Mouse (Mus musculus): ENCODE measurements around the gene Pcna.
"Not testable (repeated sequence)": the region's sequence is repeated elsewhere in the genome, so short reads cannot be mapped to it uniquely, and the experiment has no call there.

The Pcna gene

DNA sequence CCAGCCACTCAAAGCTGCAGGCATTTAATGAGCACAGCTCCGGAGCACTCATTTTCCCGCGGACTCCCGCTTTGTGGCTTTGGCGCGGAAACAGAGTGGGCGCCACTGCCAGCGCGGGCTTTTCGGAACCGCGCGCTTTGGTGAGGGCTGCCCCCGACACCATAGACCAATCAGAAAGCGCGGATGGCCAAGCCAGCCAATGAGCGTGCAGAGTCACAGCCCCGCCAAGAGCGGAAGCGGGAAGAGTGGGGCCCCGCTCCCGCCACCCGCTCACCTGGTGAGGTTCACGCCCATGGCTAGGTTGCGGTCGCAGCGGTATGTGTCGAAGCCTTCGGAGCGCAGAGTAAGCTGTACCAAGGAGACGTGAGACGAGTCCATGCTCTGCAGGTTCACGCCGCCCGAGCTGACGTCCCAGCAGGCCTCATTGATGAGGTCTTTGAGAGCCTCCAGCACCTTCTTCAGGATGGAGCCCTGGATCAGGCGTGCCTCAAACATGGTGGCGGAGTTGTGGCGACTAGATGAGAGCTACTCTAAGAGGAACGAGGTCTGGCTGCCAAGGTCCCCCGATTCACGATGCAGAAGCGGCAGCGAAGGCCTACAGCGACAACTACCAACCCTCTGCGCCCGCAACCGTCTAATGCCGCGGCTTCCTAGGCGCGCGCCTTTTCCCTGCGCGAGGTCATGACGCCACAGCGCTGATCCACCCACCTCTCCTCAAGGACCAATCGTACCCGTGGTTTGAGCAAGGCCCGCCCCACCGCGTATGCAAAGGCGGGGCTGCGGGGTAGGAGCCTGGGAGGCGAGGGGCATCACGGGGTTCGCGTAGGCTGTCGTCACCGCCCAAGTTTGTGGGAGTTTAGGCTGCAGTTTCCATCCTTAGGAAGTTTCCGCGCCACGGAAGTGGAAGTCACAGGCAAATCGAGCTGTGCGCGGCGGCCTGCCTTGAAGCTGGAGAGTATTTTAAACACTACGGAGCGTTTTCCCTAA, at the start of gene Pcna:
Pcna (minus strand) TSS at position 773 of the 987 bp plus-strand sequence.
- peak; percentile 91 for DNase-seq (ENCODE audit: low read depth, low spot score)

DNA sequence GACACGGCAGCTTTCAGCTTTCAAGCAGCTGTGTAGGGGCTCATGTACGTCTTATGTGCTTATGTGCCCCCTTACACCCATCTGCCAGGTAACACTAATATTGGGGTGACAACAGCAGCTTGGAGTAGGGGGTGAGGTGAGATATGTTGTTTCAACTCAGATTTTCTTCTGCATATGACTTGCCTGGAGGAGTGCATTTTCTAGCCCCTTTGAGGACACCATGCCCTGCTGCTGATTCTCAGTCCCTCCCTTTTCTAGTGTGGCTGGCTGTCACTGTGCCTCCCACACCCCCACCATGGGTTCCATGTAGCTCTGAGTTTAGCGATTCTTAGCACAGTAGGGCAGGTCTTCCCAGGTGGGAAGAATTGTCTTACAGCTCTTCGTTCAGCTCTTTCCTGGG, 48.3 kb upstream of the Pcna start:
- DNase-seq (ENCODE audit: low read depth, low spot score), result no peak

DNA sequence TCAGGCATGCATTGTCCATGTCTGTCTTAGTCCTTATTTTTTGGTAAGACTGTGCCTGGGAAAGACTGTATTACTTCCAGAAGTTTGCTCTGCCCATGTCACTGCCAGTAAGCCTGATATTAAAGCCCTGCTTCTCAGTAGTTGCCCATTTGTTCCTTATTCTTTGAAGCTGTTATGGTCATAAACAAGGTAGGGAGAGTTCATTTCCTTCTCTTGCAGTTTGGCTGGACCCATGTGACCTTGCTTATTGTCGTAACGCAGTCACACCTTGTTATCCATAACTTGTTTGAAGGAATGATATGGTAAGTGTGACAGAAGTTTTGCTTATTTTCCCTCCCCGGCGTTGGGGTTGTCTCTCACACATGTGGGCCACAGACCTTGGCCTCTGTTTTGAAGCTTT, 45.1 kb upstream of the Pcna start:
- DNase-seq (ENCODE audit: low read depth, low spot score), result no peak

DNA sequence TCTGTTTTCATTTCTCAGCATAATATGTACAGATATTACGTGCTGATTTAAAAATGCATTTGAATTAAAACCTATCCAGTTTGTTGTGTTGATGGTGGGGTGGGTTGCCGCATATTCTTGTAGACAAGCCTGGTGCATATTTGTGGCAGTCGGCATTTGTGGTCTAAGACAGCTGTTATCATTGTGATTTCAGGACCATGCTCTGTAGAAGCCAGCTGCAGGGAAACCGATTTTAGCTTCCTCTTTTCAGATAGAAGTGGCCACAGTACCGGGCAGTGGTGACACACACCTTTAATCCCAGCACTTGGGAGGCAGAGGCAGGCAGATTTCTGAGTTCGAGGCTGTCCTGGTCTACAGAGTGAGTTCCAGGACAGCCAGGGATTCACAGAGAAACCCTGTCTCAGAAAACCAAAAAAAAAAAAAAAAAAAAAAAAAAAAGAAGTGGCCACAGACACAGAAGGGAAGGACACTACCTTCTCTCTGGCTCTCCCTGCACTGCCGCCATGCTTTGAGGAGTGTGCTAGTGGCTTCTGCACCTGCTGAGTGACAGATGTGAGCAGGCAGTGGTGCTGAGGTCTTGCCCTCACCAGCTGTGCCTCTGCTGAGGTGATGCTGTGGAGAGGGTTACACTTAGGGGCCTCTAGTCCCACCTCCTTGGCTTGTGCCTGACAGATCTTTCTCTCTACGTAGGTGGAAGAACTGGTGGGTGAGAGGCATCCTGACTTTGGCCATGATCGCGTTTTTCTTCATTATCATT, 40.8 kb upstream of the Pcna start:
- DNase-seq (ENCODE audit: low read depth, low spot score), result no peak

DNA sequence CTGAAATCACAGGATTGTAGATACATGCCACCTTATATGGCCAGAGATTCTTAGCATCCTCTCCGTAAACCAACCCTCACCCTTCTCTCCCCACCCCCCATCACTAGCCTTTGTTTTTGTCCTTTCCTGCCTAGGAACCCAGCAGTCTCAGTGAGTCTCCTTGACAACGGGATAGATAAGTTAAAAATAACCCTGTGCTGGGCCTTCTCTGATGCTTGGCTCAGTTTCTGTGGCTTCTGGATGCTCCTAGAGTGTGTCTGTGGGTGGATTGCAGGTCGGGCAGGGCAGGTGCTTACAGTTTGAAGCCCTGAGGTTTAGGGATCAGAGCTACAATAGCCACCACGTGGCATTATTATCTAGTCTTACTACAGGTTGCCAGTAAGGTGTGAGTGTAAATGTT, 39.0 kb upstream of the Pcna start:
- DNase-seq (ENCODE audit: low read depth, low spot score), result no peak

DNA sequence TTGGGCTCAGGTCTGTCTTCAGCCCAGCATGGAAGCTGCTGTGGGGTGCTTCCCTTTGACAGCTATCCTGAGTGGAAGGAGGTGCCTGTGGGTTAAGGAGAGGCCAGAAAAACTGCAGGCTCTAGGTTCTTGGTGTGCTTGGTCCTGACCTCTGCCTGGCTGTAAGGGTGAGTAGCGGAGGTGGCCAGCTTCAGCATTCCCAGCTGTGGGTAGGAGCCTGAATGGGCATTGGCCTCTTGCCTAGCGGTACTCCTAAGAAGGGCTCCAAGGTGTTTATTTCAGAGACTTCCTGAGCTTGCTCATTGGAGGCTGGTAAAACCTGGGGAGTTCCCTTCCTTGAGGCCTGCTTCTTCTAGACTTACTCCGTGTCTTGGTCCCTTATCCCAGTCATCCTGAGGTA, 38.2 kb upstream of the Pcna start:
- DNase-seq (ENCODE audit: low read depth, low spot score), result no peak

DNA sequence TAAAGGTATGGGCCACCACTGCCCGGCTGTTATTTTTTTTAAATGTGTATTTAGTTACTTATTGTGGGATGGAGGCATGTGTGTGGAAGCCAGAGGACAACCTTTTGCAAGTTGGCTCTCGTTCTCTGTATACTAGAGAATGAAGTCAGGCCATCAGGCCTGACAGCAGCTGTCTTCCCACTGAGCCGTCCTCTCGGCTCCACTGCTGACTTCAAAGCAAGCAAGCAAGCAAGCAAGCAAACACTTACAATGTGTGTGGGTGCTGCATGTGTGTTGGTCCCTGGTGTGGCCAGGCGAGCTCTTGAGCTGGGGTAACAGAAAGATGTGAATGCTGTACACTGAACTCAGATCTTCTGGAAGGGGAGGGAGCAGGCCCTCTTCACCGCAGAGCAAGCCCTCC, 37.7 kb upstream of the Pcna start:
- no peak for DNase-seq (ENCODE audit: low read depth, low spot score)

DNA sequence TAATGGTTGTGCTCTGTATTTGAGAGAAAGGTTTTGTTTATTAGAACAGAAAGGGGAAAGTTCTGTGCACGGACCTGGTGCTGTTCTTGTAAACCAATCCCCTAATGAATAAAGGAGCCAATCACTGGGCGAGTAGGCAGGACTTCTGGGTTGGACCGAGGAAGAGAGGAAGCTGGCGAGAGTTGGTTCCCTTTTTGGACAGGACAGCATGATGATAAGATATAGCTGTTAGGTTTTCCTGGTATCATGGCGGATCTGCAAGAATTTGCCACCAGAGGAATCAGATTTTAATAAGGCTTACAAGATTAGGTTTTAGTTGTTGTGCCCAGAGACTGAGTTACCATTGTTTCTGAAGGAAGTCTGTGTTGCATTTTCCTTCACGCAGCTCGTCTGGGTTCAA, 36.1 kb upstream of the Pcna start:
- DNase-seq (ENCODE audit: low read depth, low spot score), result not testable (repeated sequence)

DNA sequence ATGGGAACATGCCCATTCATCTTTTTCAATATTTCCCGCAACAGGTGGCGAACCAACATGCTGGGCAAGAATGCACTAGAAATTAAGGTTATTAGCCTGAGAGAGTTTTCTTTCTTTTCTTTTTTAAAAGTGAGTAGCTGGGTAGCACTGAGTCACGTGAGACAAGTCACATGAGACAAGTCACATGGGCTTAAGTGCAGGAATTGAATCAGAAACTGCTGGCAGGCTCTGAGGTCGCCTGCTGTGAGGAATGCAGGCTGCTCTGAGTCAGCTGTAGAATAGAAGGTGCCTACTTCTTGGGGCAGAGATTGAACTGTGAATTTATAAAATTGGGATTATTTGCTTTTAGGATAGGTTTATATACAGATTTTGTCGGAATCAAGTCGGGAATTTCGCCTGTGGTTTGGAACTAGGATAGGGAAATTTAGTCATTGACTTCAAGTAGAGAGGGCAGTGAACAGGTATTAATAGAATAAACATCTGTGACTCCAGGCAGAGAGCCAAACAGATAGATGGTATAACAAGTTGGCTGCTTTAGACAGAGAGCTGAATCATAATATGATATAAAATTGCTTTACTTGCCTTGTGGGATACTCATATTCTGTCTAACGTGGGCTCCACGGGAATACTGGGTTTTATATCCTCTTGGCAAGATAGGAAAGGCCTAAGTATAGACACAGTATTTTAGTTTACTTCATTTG, 33.4 kb upstream of the Pcna start:
- no peak for DNase-seq (ENCODE audit: low read depth, low spot score)

DNA sequence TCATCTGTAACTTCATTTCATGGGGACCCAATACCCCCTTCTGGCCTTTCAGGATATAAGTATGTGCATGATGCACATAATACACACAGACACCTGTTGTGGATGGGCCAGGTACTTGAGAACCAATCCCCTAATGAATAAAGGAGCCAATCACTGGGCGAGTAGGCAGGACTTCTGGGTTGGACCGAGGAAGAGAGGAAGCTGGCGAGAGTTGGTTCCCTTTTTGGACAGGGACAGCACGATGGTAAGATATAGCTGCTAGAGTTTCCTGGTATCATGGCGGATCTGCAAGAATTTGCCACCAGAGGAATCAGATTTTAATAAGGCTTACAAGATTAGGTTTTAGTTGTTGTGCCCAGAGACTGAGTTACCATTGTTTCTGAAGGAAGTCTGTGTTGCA, 32.6 kb upstream of the Pcna start:
- DNase-seq (ENCODE audit: low read depth, low spot score), result not testable (repeated sequence)

DNA sequence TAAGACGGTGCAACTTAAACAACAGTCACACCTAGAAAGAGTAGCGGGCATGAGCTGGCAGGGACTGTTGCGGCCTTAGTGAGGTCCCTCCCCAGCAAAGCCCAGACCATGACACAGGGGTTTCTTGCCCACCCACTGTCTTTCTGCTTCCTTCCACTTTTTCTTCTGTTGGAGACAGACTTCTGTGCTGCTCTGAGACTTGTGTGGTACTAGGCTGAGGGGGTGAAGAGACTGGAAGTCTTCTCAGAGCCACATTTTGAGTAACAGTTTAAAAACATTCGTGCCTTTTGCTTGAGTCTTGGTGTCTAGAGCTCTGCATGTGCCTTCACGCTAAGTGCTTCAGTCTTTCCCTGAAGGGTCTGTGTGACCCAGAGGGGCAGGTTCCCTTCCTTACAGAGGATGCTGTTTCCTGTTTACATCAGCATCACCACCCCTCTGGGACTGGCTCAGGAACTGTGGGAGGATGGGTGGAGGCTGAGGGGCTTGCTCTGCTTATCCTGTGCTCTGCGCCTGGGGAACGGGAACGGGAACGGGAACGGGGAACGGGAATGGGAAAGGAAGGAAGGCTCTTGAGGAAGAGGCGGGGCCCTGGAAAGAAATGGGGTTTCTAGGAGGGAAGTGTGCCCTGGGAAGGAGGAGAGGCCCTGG, 31.5 kb upstream of the Pcna start:
- DNase-seq (ENCODE audit: low read depth, low spot score), result no peak

DNA sequence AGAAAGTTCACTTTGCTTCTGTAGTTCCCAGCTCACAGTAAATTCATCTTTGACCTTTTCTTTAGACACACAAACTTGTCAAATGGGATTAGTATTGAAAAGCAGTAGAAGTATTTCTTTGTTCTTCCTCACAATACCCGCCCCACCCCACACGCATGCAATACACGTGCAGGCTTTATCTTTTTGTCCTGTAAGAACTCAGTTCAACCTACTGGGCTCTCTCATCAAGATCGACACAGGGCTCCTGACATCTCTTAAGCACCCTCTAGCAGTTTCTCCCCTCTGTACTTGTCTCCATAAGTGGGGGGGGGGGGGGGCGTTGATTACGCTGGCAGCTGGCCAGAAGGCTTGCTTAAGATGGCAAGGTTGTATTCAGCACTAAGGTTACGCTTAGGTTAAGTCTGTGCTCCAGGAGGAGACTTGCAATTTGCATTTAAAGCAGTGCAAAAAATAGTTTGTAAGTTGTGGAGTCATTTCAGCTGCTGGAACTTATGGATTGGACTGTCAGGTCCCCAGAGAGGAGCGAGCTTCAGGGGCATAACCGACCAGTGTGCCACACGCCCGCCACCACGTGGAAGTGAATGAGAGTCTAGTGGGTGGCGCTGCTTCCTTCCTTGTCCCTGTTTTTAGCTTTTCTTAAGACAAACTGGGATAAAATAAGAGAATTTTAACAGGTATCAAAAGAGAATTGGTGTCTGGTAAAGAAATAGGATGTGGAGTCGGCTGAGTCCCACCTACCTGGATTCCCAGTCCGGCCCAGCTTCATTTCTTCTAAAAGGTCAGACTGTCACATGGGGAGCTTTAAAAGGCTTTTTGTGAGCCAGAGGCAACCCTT, 30.3 kb upstream of the Pcna start:
- DNase-seq (ENCODE audit: low read depth, low spot score), result no peak

DNA sequence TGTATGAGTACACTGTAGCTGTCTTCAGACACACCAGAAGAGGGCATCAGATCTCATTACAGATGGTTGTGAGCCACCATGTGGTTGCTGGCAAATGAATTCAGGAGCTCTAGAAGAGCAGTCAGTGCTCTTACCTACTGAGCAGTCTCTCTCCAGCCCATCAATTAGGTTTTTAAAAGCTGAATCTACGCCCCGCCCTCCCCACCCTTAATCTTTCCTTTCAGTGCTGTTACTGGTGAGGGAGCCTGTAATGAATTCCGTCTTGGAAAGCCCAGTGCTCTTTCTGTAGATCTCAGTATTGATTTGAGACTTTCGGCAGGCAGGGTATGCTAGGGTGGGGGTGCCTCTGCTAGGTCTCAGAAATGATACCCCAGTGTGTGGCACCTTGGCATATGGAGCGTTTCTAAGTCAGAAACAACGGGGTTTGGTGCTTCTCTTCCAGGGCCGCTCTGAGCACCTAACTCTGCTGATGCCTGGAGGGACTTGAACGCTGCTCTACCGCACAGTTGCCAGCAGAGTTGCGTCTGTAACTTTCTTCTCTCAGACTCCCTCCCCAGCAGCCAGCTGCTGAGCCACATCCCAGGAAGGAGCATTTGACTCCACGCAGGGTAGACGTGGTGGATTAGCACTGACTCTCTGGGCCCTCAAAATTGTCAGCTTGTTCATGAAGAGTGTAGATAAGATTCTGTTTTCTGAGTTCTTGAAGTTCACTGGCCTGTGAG, 29.5 kb upstream of the Pcna start:
- DNase-seq (ENCODE audit: low read depth, low spot score), result no peak

DNA sequence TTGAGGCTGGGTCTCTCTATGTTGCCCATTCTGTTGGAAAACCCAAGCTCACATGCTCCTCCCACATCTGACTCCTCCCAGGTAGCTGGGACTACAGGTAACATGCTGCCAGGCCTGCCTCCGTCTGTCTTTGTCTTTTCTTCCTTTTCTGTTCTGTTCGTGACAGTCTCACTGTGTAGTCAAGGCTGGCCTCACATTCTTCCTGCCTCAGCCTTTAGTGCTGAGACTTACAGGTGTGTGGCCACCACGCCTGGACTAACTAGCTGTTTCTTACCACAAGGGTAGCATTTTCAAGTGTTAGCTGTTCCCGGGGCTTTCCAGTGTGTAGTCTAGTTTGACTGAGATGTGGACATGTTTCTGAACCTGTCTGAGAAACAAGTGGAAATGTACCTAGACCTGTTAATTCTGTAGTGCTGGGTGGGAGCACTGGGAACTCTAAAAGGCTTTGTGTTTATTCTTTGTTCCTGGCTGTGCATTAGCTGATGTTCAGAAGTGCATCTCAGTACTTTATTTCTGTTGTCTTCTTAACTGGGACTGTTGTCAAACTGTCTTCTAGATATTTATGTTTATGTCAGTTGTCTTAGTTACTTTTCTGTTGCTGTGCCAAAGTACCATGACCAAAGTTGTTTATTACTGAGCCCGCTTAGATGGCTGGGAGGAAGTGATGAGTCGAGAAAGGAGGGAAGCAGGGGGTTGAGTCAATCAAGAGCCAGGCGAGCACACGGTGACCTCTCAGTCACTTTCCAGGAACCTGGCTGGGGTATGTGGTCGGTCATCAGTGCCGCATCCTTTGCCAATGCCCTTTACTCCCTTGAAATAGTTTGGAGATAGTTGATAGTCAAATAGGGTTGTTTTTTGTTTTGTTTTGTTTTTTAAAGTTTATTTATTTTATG, 28.7 kb upstream of the Pcna start:
- DNase-seq (ENCODE audit: low read depth, low spot score), result no peak

DNA sequence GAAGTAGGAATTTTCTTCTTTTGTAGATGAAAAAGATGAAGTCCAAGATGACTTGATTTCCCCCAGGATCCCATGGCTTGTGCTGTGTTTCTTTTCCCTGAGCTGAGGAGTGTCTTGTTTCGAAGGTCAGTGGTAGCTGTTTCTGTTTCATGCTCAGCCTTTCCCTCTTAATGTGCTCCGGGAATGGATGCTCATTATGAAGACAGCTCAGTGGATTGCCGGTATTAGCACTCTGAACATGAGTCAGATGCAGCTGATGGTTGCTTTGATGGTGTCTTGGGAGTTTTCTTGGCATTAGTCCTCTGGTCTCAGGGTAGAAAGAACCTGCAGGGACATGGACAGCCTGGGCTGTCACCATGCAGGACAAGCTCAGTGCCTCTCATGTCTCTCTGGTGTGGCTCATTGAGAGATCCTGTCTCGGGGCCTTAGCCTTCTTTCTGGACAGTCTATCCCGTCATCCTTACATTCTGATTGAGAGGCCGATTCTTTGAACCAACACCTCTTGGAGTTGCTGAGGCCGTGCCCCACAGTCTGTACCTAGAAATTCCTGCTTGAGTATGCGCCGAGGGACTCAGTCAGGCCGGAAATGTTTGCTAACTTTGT, 27.5 kb upstream of the Pcna start:
- no peak for DNase-seq (ENCODE audit: low read depth, low spot score)

DNA sequence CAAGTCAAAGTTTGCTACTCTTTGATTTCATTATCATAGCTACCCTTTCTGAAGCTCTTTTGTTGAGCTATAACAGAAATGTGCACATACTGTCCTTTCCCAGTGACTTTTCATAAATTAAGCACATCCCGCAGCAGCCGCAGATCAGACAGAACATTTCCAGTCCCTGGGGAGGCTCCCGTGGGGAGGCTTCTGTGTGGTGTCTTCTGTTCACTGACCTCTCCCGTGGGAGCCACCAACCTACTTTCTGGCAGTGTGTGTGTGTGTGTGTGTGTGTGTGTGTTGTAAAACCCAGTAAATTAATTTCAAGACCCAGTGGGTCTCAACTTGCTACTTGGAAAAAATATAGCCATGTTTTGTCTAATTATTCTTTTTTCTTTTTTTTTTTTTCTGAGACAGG, 26.9 kb upstream of the Pcna start:
- DNase-seq (ENCODE audit: low read depth, low spot score), result no peak

DNA sequence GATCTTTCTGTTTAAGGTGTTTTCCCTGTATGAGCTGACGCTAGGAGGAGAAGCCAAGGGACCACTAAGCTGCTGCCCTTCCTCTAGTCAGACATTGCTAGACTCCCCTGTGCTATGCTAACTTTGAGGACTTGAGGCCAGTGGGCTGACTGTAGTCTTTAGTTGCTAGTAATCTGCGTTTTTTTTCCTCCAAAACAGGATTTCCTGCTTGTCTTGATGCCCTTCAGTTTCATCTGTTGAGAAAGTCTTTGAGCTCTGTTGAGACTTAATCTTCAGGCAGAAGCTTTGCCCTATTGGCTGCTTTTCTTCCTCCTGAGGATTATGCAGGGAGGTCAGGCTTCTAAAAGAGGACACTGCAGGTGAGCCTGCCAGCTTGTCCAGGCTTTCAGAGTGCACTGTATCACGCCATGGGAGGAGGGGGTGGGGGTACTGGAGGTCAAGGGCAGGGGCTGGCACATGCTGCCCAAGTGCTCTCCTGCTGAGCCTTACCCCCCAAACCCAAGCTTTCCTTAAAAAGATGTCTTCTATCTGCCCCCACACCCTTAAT, 26.3 kb upstream of the Pcna start:
- DNase-seq (ENCODE audit: low read depth, low spot score), result no peak

DNA sequence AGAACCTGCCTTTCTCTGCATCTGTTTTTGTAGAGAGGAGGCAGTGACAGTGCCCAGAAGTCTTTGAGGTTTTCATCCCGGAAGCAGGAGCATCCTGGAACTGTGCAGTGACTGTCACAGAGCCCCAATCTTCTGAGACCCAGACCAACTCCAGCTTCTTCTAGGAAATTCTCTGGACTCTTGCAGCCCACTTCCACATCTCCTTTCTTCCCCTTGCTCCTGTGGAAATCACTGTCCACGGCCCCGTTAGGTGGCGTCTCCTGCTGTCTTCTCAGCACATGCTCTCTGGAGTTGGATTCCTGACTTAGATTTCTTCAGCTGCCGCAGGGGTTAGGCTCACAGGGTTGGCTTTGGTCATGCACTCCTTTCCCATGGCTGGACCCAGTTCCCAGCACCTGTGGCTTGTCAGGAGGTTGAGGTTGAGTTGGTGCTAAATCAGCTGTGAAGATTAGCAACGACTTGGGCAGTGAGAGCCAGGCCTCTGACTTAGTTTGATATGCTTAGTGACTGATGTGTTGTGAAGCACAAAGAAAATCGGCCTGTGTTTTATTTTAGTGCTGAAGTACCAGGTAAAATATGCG, 25.2 kb upstream of the Pcna start:
- DNase-seq (ENCODE audit: low read depth, low spot score), result no peak
